Mouse (Mus musculus): ENCODE results near the gene Klf8. TPM values are rescaled to one million over a fixed set of nuclear protein-coding genes. Genes with fewer than 3 reads are reported as not detected.

Klf8 gene
- total RNA-seq, 2 experiments from 2014 or later: 0.36 to 0.91 TPM

DNA sequence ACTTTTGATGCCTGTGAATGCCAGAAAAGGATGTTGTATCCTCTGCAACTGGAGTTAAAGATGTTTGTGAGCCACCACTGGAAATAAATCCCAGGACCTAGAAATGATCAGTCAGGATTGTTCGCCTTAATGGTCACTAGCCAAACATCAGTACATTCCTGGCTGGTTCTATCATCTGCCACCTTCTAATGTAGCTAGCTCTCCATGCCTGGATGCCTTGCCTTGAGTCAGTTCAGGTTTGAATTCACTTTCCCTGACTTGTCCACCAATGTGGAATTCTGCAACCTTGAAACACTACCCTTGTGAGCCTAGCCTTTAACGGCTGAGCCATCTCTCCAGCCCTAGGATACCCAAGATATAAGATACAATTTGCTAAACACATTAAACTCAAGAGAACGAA is 202.8 kb downstream of the Klf8 start:
- DNase-seq: no peak

Other genes starting within 250 kb of the Klf8 start
- gene Usp51, start 231.0 kb upstream of the Klf8 start, total RNA-seq (2021): 1 to 10 TPM; 1.8 to 2.7 TPM
- 10 to 100 TPM; 24.9 to 25.0 TPM for gene Mageh1, start 199.9 kb upstream of the Klf8 start, total RNA-seq (2021)
- not detected for gene Foxr2, start 118.7 kb upstream of the Klf8 start, total RNA-seq (2021)
- 1 to 10 TPM; 9.6 TPM for gene Rragb, start 97.5 kb upstream of the Klf8 start, total RNA-seq (2021)